Mouse (Mus musculus): ENCODE measurements around the gene Krt82. TPM values are rescaled to one million over a fixed set of nuclear protein-coding genes. Genes with fewer than 3 reads are reported as not detected.

Krt82 gene
- polyA plus RNA-seq (2012; rRNA removed; ENCODE audit: low replicate concordance) = not detected in 2 replicates

DNA sequence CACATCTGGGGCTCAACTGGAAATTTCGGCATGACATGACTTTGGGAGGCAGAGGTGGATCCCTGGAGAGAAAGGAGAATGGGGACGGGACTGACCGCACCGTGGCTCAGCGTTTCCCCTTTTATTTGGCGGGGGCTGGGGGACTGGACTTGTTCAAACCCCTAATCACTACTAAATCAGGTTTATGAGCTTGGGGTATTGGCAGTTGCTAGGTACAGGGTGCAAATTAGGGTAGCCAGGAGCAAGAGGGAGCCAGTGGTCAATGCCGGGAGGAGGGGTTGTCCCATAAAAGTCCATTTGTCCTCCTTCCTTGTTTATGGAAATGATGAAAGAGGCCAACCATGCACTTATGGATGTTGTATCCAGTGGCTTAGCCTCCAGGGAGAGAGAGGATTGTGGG lies at the start of gene Krt82:
Gene Krt82 (minus strand): TSS at position 101 of the 400 bp plus-strand sequence.

GRCm38 (mm10) chr15:101573796-101574345 lies 23.4 kb upstream of the Krt82 start, which contains the start of gene Krt75:
TSS of gene Krt75 (minus strand) at chr15:101573904.

DNA sequence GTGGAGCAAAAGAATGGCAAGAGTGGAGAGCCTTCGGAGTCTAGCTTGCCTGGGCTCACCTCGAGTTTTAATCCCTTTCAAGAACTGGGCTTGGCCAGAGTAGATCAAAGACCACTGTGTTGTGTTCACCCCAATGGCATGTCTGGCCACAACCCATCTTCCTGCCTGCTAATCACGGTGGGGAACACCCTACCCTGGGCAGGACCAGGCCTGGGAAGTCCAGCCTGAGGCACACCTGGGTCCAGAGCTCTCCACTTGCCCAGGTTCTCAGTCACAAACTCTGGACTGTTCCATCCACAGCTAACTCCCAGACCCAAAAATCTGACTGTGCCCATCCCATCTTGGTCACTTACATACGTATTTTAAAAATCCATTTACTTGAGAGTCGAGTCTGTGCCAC lies 12.4 kb upstream of the Krt82 start, which contains the start of gene Krt90:
Gene Krt90 (minus strand): TSS at position 101 of the 400 bp plus-strand sequence.

DNA sequence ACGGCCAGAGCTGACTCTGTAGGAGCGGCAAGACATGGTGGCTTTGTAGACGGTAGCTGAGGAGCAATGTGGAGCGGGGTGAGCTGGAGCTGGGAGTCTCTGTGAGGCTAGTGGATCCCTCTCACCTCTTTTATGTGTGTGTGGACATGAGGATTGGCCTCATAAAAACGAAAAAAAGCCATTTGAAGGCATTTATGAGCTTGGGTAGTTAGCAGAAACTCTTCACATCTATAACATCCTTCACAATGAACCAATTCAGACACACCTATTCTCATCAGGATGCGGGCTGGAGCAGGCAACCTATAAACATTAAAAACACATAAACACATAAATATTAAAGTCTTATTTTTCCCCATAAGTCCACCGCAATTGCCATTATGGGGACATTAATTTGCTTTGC lies 17.7 kb downstream of the Krt82 start, which contains the start of gene Krt84:
Gene Krt84 (minus strand): TSS at position 101 of the 400 bp plus-strand sequence.

DNA sequence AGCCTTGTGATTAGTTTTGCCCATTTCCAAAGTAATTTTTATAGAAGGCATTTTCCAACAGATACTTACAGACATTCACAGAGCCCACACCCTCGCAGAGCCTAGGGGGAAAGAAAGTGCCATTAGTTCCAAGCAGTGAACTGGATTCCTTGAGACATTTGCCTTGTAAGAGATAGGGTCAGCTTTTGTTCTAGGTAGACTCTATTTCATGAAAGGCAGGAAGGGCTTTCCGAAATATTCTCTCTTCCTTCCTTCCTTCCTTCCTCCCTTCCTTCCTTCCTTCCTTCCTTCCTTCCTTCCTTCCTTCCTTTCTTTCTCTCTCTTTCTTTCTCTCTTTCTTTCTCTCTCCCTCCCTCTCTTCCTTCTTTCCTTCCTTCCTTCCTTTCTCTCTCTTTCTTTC lies 33.3 kb downstream of the Krt82 start, which contains the start of gene Gm49425:
Gene Gm49425 (minus strand): TSS at position 101 of the 400 bp plus-strand sequence.

GRCm38 (mm10) chr15:101491431-101491830 lies 59.0 kb downstream of the Krt82 start, which contains the start of gene Krt83:
TSS of gene Krt83 (minus strand) at chr15:101491512.

Other genes starting within 250 kb of the Krt82 start
- 0.53 and 2.5 TPM in 2 replicates for gene Krt80, start 180.5 kb downstream of the Krt82 start, polyA plus RNA-seq (2012; rRNA removed; ENCODE audit: low replicate concordance)
- gene Krt7, start 139.6 kb downstream of the Krt82 start, polyA plus RNA-seq (2012; rRNA removed; ENCODE audit: low replicate concordance) = 24.5 and 50.1 TPM in 2 replicates
- gene Krt87, start 111.9 kb downstream of the Krt82 start, polyA plus RNA-seq (2012; rRNA removed; ENCODE audit: low replicate concordance) = 0.51 TPM in 1 of 2 replicates, not detected in the other
- gene Krt88, start 102.9 kb downstream of the Krt82 start, polyA plus RNA-seq (2012; rRNA removed; ENCODE audit: low replicate concordance) = 0.28 TPM in 1 of 2 replicates, not detected in the other
- gene Krt81, start 86.9 kb downstream of the Krt82 start, polyA plus RNA-seq (2012; rRNA removed; ENCODE audit: low replicate concordance) = not detected in 2 replicates
- gene Krt86, start 77.2 kb downstream of the Krt82 start, polyA plus RNA-seq (2012; rRNA removed; ENCODE audit: low replicate concordance) = not detected in 2 replicates
- gene Krt83, start 59.2 kb downstream of the Krt82 start, polyA plus RNA-seq (2012; rRNA removed; ENCODE audit: low replicate concordance) = 0.07 TPM in 1 of 2 replicates, not detected in the other
- gene Gm49425, start 33.4 kb downstream of the Krt82 start, polyA plus RNA-seq (2012; rRNA removed; ENCODE audit: low replicate concordance) = not detected in 2 replicates
- not detected in 2 replicates for gene Krt84, start 17.8 kb downstream of the Krt82 start, polyA plus RNA-seq (2012; rRNA removed; ENCODE audit: low replicate concordance)
- not detected in 2 replicates for gene Krt90, start 12.3 kb upstream of the Krt82 start, polyA plus RNA-seq (2012; rRNA removed; ENCODE audit: low replicate concordance)
- gene Krt75, start 23.2 kb upstream of the Krt82 start, polyA plus RNA-seq (2012; rRNA removed; ENCODE audit: low replicate concordance) = not detected in 2 replicates
- gene Gm5414, start 77.5 kb upstream of the Krt82 start, polyA plus RNA-seq (2012; rRNA removed; ENCODE audit: low replicate concordance) = not detected in 2 replicates
- not detected in 2 replicates for gene Gm5478, start 96.7 kb upstream of the Krt82 start, polyA plus RNA-seq (2012; rRNA removed; ENCODE audit: low replicate concordance)
- not detected in 2 replicates for gene Krt6b, start 129.6 kb upstream of the Krt82 start, polyA plus RNA-seq (2012; rRNA removed; ENCODE audit: low replicate concordance)
- gene Krt6a, start 143.6 kb upstream of the Krt82 start, polyA plus RNA-seq (2012; rRNA removed; ENCODE audit: low replicate concordance) = not detected in 2 replicates
- gene Krt5, start 162.2 kb upstream of the Krt82 start, polyA plus RNA-seq (2012; rRNA removed; ENCODE audit: low replicate concordance) = not detected in 2 replicates
- not detected in 2 replicates for gene Krt71, start 192.4 kb upstream of the Krt82 start, polyA plus RNA-seq (2012; rRNA removed; ENCODE audit: low replicate concordance)
- not detected in 2 replicates for gene Krt72, start 235.8 kb upstream of the Krt82 start, polyA plus RNA-seq (2012; rRNA removed; ENCODE audit: low replicate concordance)